ENCODE assay signal across 12 mouse cellular contexts in genomic region chr6:52231885-52232567, GRCm38 (mm10). TPM values are rescaled to one million over a fixed set of nuclear protein-coding genes. Genes with fewer than 3 reads are reported as not detected.
A peak's percentile ranks its signal among the peaks of the same experiment; 100 is the strongest.
DNase-seq lines count a peak whose midpoint lies in the region; ATAC-seq and TF ChIP-seq lines count a peak whose summit lies in the region.
"Had no signal": no experiment of that assay in that cellular context is flagged by ENCODE, and none has a peak within 500 bp of the region (broad histone marks: within the 10 kb centered on the region; RNA-seq: fewer than 3 reads in every experiment).

No protein-coding gene starts in this region.

- intact Hi-C loops in heart, postnatal 36 days (cut with DNase I), result loop anchor here (5.0 kb wide), 1 partner anchor 1055 kb away; no protein-coding TSS in a partner anchor

- CTCF ChIA-PET in Patski (lab: Charles Lee), result interaction anchor here (1.4 to 4.3 kb wide), 6 partner anchors 7 to 17 kb away, joined by 4 to 23 read pairs (median 6); partner anchors contain the start of genes Hoxa10 and Hoxa11

- 3% methylated on average over 18 of the region's 18 CpGs for WGBS in heart, postnatal 0 days
- under 1% methylated on average over 18 of the region's 18 CpGs for WGBS in intestine, embryonic 16.5 days
- under 1% methylated on average over 18 of the region's 18 CpGs for WGBS in limb, embryonic 11.5 days

- DNase-seq in heart, postnatal 0 days (ENCODE audit: low spot score), result no peak
- DNase-seq in heart, postnatal 36 days, result no peak
- peak; percentile 25 for DNase-seq in Patski (ENCODE audit: low read depth, low spot score)
- peak; percentile 76 for DNase-seq in limb, embryonic 11.5 days (ENCODE audit: low spot score)
- no peak for DNase-seq in frontal cortex, postnatal 36 days (ENCODE audit: low spot score in 2 of 2)
- DNase-seq: embryo, embryonic 11 days had no signal

- H3K9me3 ChIP-seq in heart, postnatal 0 days (replicated peaks; ENCODE audit: control insufficient read depth, low read length), result no peaks in the 10 kb centered on the region
- H3K9me3 ChIP-seq in intestine, embryonic 16.5 days (ENCODE audit: control insufficient read depth, low read length), result no peaks in the 10 kb centered on the region
- H3K9me3 ChIP-seq in limb, embryonic 11.5 days (ENCODE audit: control insufficient read depth, low read length), result no peaks in the 10 kb centered on the region
- H3K9me3 ChIP-seq: midbrain, embryonic 13.5 days had no signal

- no peaks in the 10 kb centered on the region for H3K36me3 ChIP-seq in heart, postnatal 0 days (replicated peaks; ENCODE audit: control insufficient read depth, insufficient read depth, low read length)
- H3K36me3 ChIP-seq in intestine, embryonic 16.5 days (ENCODE audit: control insufficient read depth, insufficient read depth, low read length), result no peaks in the 10 kb centered on the region
- peaks cover 2% of the 10 kb centered on the region for H3K36me3 ChIP-seq in limb, embryonic 11.5 days (ENCODE audit: control insufficient read depth, insufficient read depth, low read length)
- H3K36me3 ChIP-seq: midbrain, embryonic 13.5 days had no signal

- no peak for TF ChIP-seq CTCF in heart, postnatal 0 days (IDR thresholded peaks at IDR 0.05; ENCODE audit: low read depth)
- no peak for TF ChIP-seq CTCF in Patski (IDR thresholded peaks at IDR 0.05)

- H3K27ac ChIP-seq in heart, postnatal 0 days (ENCODE audit: low read depth), result no peak overlapping the region
- H3K27ac ChIP-seq in intestine, embryonic 16.5 days (ENCODE audit: low read length), result no peak overlapping the region
- H3K27ac ChIP-seq in limb, embryonic 11.5 days (replicated peaks; ENCODE audit: low read depth, low read length), result peak overlapping the region; percentile 99
- H3K27ac ChIP-seq: midbrain, embryonic 13.5 days had no signal

- POLR2A ChIA-PET in Patski (lab: Charles Lee), result interaction anchor here (0.6 to 37.4 kb wide), 6 partner anchors 7 to 848 kb away, joined by 4 to 778 read pairs (median 191); partner anchors contain the start of genes 5730596B20Rik, Gm28308, Hoxa10 and Hoxa11

- ATAC-seq in heart, postnatal 0 days (ENCODE audit: insufficient read depth, low read depth), result no peak
- ATAC-seq in Patski, result no peak
- ATAC-seq in intestine, embryonic 16.5 days, result no peak
- ATAC-seq in limb, embryonic 11.5 days (ENCODE audit: insufficient number of reproducible peaks, low FRiP score, low TSS enrichment, low read depth), result no peak
- no peak for ATAC-seq in inflammation-experienced regulatory T-cells, adult 6 months
- ATAC-seq: forebrain, embryonic 14.5 days; midbrain, embryonic 13.5 days had no signal

- H3K4me2 ChIP-seq in heart, postnatal 0 days (ENCODE audit: low read depth, low read length), result no peak overlapping the region
- H3K4me2 ChIP-seq in intestine, embryonic 16.5 days (ENCODE audit: low read depth, low read length), result peak overlapping the region; percentile 38
- peak overlapping the region; percentile 75 for H3K4me2 ChIP-seq in limb, embryonic 11.5 days (ENCODE audit: low read depth, severe bottlenecking)
- H3K4me2 ChIP-seq: midbrain, embryonic 13.5 days had no signal

- in situ Hi-C loops in Patski (cut with MboI; ENCODE audit: low pct_unique_long_range_greater_than_20kb), result loop anchor here (25.0 kb wide), 1 partner anchor 1245 kb away; no protein-coding TSS in a partner anchor

- no peak for TF ChIP-seq EP300 in heart, postnatal 0 days (IDR thresholded peaks at IDR 0.05; ENCODE audit: low read depth)

- no peaks in the 10 kb centered on the region for H3K4me1 ChIP-seq in heart, postnatal 0 days (ENCODE audit: control insufficient read depth, insufficient read depth)
- H3K4me1 ChIP-seq in intestine, embryonic 16.5 days (ENCODE audit: control insufficient read depth, insufficient read depth, low read length), result no peaks in the 10 kb centered on the region
- H3K4me1 ChIP-seq in limb, embryonic 11.5 days (ENCODE audit: control insufficient read depth, insufficient read depth, low read length), result peaks cover under 1% of the 10 kb centered on the region; the same call in 1 of the 2 replicates
- H3K4me1 ChIP-seq: midbrain, embryonic 13.5 days had no signal

- peaks cover 98% of the 10 kb centered on the region for H3K27me3 ChIP-seq in heart, postnatal 0 days (ENCODE audit: control insufficient read depth, insufficient read depth, low read length)
- no peaks in the 10 kb centered on the region for H3K27me3 ChIP-seq in Patski
- H3K27me3 ChIP-seq in intestine, embryonic 16.5 days (replicated peaks; ENCODE audit: control insufficient read depth, insufficient read depth, low read length), result peaks cover 80% of the 10 kb centered on the region
- H3K27me3 ChIP-seq in limb, embryonic 11.5 days (ENCODE audit: control insufficient read depth, insufficient read depth, low read length), result no peaks in the 10 kb centered on the region

- H3K4me3 ChIP-seq in heart, postnatal 0 days (ENCODE audit: low read depth, low read length), result 0 out of 2 replicates have a peak overlapping the region, but pooled peaks have one; percentile 6
- H3K4me3 ChIP-seq in intestine, embryonic 16.5 days (ENCODE audit: low read length), result peak overlapping the region; percentile 35
- H3K4me3 ChIP-seq in limb, embryonic 11.5 days (ENCODE audit: low read depth, low read length), result peak overlapping the region; percentile 99
- H3K4me3 ChIP-seq: midbrain, embryonic 13.5 days had no signal

- no peak overlapping the region for H3K9ac ChIP-seq in heart, postnatal 0 days (replicated peaks; ENCODE audit: low read depth, low read length)
- 0 out of 2 replicates have a peak overlapping the region, but pooled peaks have one; percentile 45 for H3K9ac ChIP-seq in intestine, embryonic 16.5 days (ENCODE audit: low read depth, low read length)
- peak overlapping the region; percentile 100 for H3K9ac ChIP-seq in limb, embryonic 11.5 days (ENCODE audit: low read length)
- H3K9ac ChIP-seq: midbrain, embryonic 13.5 days had no signal

RNA-seq across cellular contexts. Expression of gene Hoxa9, which starts 1.1 kb away (rescaled TPM):
- 0.19 TPM in 1 of 2 replicates, not detected in the other for total RNA-seq in heart, postnatal 0 days (2014; rRNA removed; ENCODE audit: low replicate concordance)
- not detected in 2 replicates for polyA plus RNA-seq in heart, postnatal 0 days (2015; fragmentation: Nextera tagmentation; extraction: Ambion mirVana)
- not detected for total RNA-seq in heart, postnatal 36 days (2021)
- polyA plus RNA-seq in Patski (2021), result 76.7 TPM
- polyA plus RNA-seq in intestine, embryonic 16.5 days (2015; fragmentation: Nextera tagmentation; extraction: Ambion mirVana), result 3.0 and 3.2 TPM in 2 replicates
- 86.7 and 90.5 TPM in 2 replicates for polyA plus RNA-seq in limb, embryonic 11.5 days (2014; fragmentation: Nextera tagmentation; extraction: Ambion mirVana)
- polyA plus RNA-seq in inflammation-experienced regulatory T-cells, adult 6 months (2017; shearing (Covaris generic)), result under 1 TPM in 2 of 3 experiments, not detected in 1; 0.13 to 0.32 TPM
- total RNA-seq: heart, postnatal 10 days had no signal
- polyA plus RNA-seq: forebrain, embryonic 14.5 days; midbrain, embryonic 13.5 days had no signal

RNA-seq across cellular contexts. Expression of gene Hoxa10, which starts 8.6 kb away (rescaled TPM):
- 5.0 TPM in 1 of 2 replicates, not detected in the other for total RNA-seq in heart, postnatal 0 days (2014; rRNA removed; ENCODE audit: low replicate concordance)
- not detected in 2 replicates for polyA plus RNA-seq in heart, postnatal 0 days (2015; fragmentation: Nextera tagmentation; extraction: Ambion mirVana)
- not detected for total RNA-seq in heart, postnatal 36 days (2021)
- 104 TPM for polyA plus RNA-seq in Patski (2021)
- 8.6 and 10.0 TPM in 2 replicates for polyA plus RNA-seq in intestine, embryonic 16.5 days (2015; fragmentation: Nextera tagmentation; extraction: Ambion mirVana)
- polyA plus RNA-seq in limb, embryonic 11.5 days (2014; fragmentation: Nextera tagmentation; extraction: Ambion mirVana), result 274 and 278 TPM in 2 replicates
- polyA plus RNA-seq in inflammation-experienced regulatory T-cells, adult 6 months (2017; shearing (Covaris generic)), result not detected
- total RNA-seq: heart, postnatal 10 days had no signal
- polyA plus RNA-seq: forebrain, embryonic 14.5 days; midbrain, embryonic 13.5 days had no signal

RNA-seq across cellular contexts. Expression of gene Hoxa7, which starts 10.4 kb away (rescaled TPM):
- total RNA-seq in heart, postnatal 0 days (2014; rRNA removed; ENCODE audit: low replicate concordance), result not detected in 2 replicates
- polyA plus RNA-seq in heart, postnatal 0 days (2015; fragmentation: Nextera tagmentation; extraction: Ambion mirVana), result 0.07 and 0.38 TPM in 2 replicates
- under 1 TPM; 0.24 to 0.47 TPM for total RNA-seq in heart, postnatal 36 days (2021)
- 51.6 TPM for polyA plus RNA-seq in Patski (2021)
- 6.0 and 8.2 TPM in 2 replicates for polyA plus RNA-seq in intestine, embryonic 16.5 days (2015; fragmentation: Nextera tagmentation; extraction: Ambion mirVana)
- 14.7 and 16.2 TPM in 2 replicates for polyA plus RNA-seq in limb, embryonic 11.5 days (2014; fragmentation: Nextera tagmentation; extraction: Ambion mirVana)
- not detected for polyA plus RNA-seq in inflammation-experienced regulatory T-cells, adult 6 months (2017; shearing (Covaris generic))
- polyA plus RNA-seq: forebrain, embryonic 14.5 days; midbrain, embryonic 13.5 days had no signal

RNA-seq across cellular contexts. Expression of gene Hoxa11, which starts 13.6 kb away (rescaled TPM):
- total RNA-seq in heart, postnatal 0 days (2014; rRNA removed; ENCODE audit: low replicate concordance), result 0.11 TPM in 1 of 2 replicates, not detected in the other
- not detected in 2 replicates for polyA plus RNA-seq in heart, postnatal 0 days (2015; fragmentation: Nextera tagmentation; extraction: Ambion mirVana)
- not detected for total RNA-seq in heart, postnatal 36 days (2021)
- 19.3 TPM for polyA plus RNA-seq in Patski (2021)
- 1.4 and 1.9 TPM in 2 replicates for polyA plus RNA-seq in intestine, embryonic 16.5 days (2015; fragmentation: Nextera tagmentation; extraction: Ambion mirVana)
- 66.3 and 78.0 TPM in 2 replicates for polyA plus RNA-seq in limb, embryonic 11.5 days (2014; fragmentation: Nextera tagmentation; extraction: Ambion mirVana)
- not detected for polyA plus RNA-seq in inflammation-experienced regulatory T-cells, adult 6 months (2017; shearing (Covaris generic))
- total RNA-seq: heart, postnatal 10 days had no signal
- polyA plus RNA-seq: forebrain, embryonic 14.5 days; liver, embryonic 16.5 days; midbrain, embryonic 13.5 days had no signal

RNA-seq across cellular contexts. Expression of gene Gm28308, which starts 18.9 kb away (rescaled TPM):
- total RNA-seq in heart, postnatal 0 days (2014; rRNA removed; ENCODE audit: low replicate concordance), result not detected in 2 replicates
- not detected in 2 replicates for polyA plus RNA-seq in heart, postnatal 0 days (2015; fragmentation: Nextera tagmentation; extraction: Ambion mirVana)
- total RNA-seq in heart, postnatal 36 days (2021), result not detected
- 8.7 TPM for polyA plus RNA-seq in Patski (2021)
- polyA plus RNA-seq in intestine, embryonic 16.5 days (2015; fragmentation: Nextera tagmentation; extraction: Ambion mirVana), result not detected in 2 replicates
- polyA plus RNA-seq in limb, embryonic 11.5 days (2014; fragmentation: Nextera tagmentation; extraction: Ambion mirVana), result 1.1 and 1.3 TPM in 2 replicates
- polyA plus RNA-seq in inflammation-experienced regulatory T-cells, adult 6 months (2017; shearing (Covaris generic)), result not detected
- total RNA-seq: heart, postnatal 10 days had no signal
- polyA plus RNA-seq: forebrain, embryonic 14.5 days; liver, embryonic 16.5 days; midbrain, embryonic 13.5 days had no signal

Comparison
In these comparisons a context has a peak if more than half of its experiments do, and no peak if none do; other contexts are left out.
1. DNase-seq: peak in Patski (single experiment) and limb, embryonic 11.5 days (single experiment); none in heart, postnatal 0 days (single experiment), heart, postnatal 36 days (0 of 2) and frontal cortex, postnatal 36 days (0 of 2).
2. H3K4me3 ChIP-seq: peak in every context shown above with its lines; median percentile 99 in limb, embryonic 11.5 days; 35 in intestine, embryonic 16.5 days; 6 in heart, postnatal 0 days.
3. RNA of gene Hoxa9, which starts 1.1 kb away (polyA plus RNA-seq): 86.7 to 90.5 TPM in limb, embryonic 11.5 days and 76.7 TPM in Patski (single experiment); 3.0 to 3.2 TPM in intestine, embryonic 16.5 days, 0.13 to 0.32 TPM in inflammation-experienced regulatory T-cells, adult 6 months and not detected in heart, postnatal 0 days; every median in the first group is over 10 times any median in the second.